Mouse (Mus musculus): ENCODE results near the gene Cox14. TPM values are rescaled to one million over a fixed set of nuclear protein-coding genes. Genes with fewer than 3 reads are reported as not detected.

Gene Cox14
- total and polyA plus RNA-seq, 3 experiments: 113 to 125 TPM; not detected in 1

DNA sequence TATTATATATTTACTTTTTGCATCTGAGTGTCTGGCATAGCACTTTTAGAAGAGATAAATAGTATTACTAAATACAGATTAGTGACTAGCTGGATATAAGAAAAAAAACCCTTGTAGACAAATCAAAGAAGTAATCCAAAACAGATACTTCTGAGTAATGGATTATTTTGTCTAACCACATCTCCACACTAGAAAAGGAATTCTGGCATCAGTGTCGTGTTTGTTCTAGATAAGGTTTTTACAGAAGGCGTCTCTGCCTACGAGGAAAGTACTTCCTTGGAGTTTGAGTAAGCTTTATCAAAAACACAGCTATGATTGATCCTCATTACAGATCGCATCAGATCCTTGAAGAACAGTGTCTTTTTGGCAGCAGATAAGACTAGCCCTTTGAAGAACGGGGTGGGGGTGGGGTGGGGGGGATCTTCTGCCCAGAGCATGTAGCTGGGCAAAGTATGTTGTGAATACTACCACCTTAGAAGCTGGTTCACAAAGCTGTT lies 45.6 kb downstream of the Cox14 start:
- H3K4me3 ChIP-seq (ENCODE audit: control insufficient read depth in 1 of 2, insufficient read depth in 1 of 2, low read depth in 2 of 2, low read length in 2 of 2): peak overlapping the region; percentile 70 to 81
- peaks cover 23 to 25% of the 10 kb centered on the region in 2 experiments for H3K4me1 ChIP-seq (ENCODE audit: control insufficient read depth in 1 of 2, insufficient read depth in 2 of 2, low read length in 2 of 2)
- no peaks in the 10 kb centered on the region for H3K27me3 ChIP-seq (ENCODE audit: control insufficient read depth in 1 of 2, insufficient read depth in 2 of 2, low read length in 2 of 2)
- TF ChIP-seq CTCF (IDR thresholded peaks at IDR 0.05 in 2 of 3, conservative IDR thresholded peaks at IDR 0.05 in 1 of 3; ENCODE audit: control insufficient read depth in 1 of 3, insufficient read depth in 1 of 3, low read depth in 2 of 3, low read length in 3 of 3, poor library complexity in 1 of 3, severe bottlenecking in 1 of 3): no peak
- TF ChIP-seq MEF2A (IDR thresholded peaks at IDR 0.05; ENCODE audit: extremely low read depth, insufficient replicate concordance, low read depth, low read length, poor library complexity, severe bottlenecking): no peak
- TF ChIP-seq POLR2A (IDR thresholded peaks at IDR 0.05; ENCODE audit: control insufficient read depth in 1 of 2, insufficient read depth in 1 of 2, low read depth in 1 of 2, low read length in 2 of 2, poor library complexity in 1 of 2): no peak
- no peak for TF ChIP-seq MAZ (IDR thresholded peaks at IDR 0.05; ENCODE audit: low read depth, low read length)
- TF ChIP-seq UBTF (IDR thresholded peaks at IDR 0.05; ENCODE audit: borderline replicate concordance, insufficient read depth, low read depth, low read length): no peak
- no peak for TF ChIP-seq NRF1 (IDR thresholded peaks at IDR 0.05; ENCODE audit: insufficient read depth, low read depth, low read length, poor library complexity, severe bottlenecking)
- TF ChIP-seq SIN3A (IDR thresholded peaks at IDR 0.05; ENCODE audit: low read length): 0 out of 2 replicates have a peak, but pooled peaks have one; percentile 7
- TF ChIP-seq ETS1 (IDR thresholded peaks at IDR 0.05; ENCODE audit: low read depth, low read length): peak; percentile 48
- TF ChIP-seq BHLHE40 (IDR thresholded peaks at IDR 0.05; ENCODE audit: borderline replicate concordance, low read depth, low read length): 0 out of 2 replicates have a peak, but pooled peaks have one; percentile 40
- TF ChIP-seq MAFK (IDR thresholded peaks at IDR 0.05; ENCODE audit: borderline replicate concordance, low read depth, low read length): 0 out of 2 replicates have a peak, but pooled peaks have one; percentile 10
- no peak for TF ChIP-seq ELF1 (IDR thresholded peaks at IDR 0.05; ENCODE audit: low read depth, low read length)
- no peak for TF ChIP-seq GABPA (IDR thresholded peaks at IDR 0.05; ENCODE audit: low read depth, low read length)
- peak; percentile 47 to 50; a peak in 3 of 4 replicates for TF ChIP-seq EP300 (IDR thresholded peaks at IDR 0.05; ENCODE audit: low read depth in 1 of 2, low read length in 2 of 2)
- TF ChIP-seq TAL1 (IDR thresholded peaks at IDR 0.05; ENCODE audit: low read length): peak; percentile 18; the same call in 1 of the 2 replicates
- peak; percentile 75 for TF ChIP-seq GATA1 (IDR thresholded peaks at IDR 0.05; ENCODE audit: low read depth, low read length)
- no peak for TF ChIP-seq RAD21 (IDR thresholded peaks at IDR 0.05; ENCODE audit: low read depth, low read length)
- 0 out of 2 replicates have a peak, but pooled peaks have one; percentile 25 for TF ChIP-seq ZNF384 (IDR thresholded peaks at IDR 0.05; ENCODE audit: low read depth, low read length)
- no peak for TF ChIP-seq JUND (IDR thresholded peaks at IDR 0.05; ENCODE audit: low read depth, low read length)
- TF ChIP-seq KAT2A (conservative IDR thresholded peaks at IDR 0.05; ENCODE audit: low read depth, low read length): no peak
- no peak for TF ChIP-seq MYB (IDR thresholded peaks at IDR 0.05; ENCODE audit: low read depth, low read length)
- TF ChIP-seq HCFC1 (IDR thresholded peaks at IDR 0.05; ENCODE audit: low read depth, low read length): no peak
- TF ChIP-seq POLR2AphosphoS5 (IDR thresholded peaks at IDR 0.05; ENCODE audit: borderline replicate concordance, low read depth, low read length): no peak
- no peak for TF ChIP-seq MYC (IDR thresholded peaks at IDR 0.05; ENCODE audit: low read depth, low read length)
- TF ChIP-seq USF2 (IDR thresholded peaks at IDR 0.05; ENCODE audit: borderline replicate concordance in 1 of 2, insufficient read depth in 1 of 2, low read depth in 1 of 2, low read length in 2 of 2): no peak
- no peak for TF ChIP-seq SMC3 (IDR thresholded peaks at IDR 0.05; ENCODE audit: low read depth, low read length)
- no peak for TF ChIP-seq MXI1 (IDR thresholded peaks at IDR 0.05; ENCODE audit: low read depth, low read length)
- no peak for TF ChIP-seq NELFE (IDR thresholded peaks at IDR 0.05; ENCODE audit: low read depth, low read length)
- TF ChIP-seq ZMIZ1 (IDR thresholded peaks at IDR 0.05; ENCODE audit: low read depth, low read length): no peak
- TF ChIP-seq CHD2 (IDR thresholded peaks at IDR 0.05; ENCODE audit: low read length): no peak
- TF ChIP-seq E2F4 (IDR thresholded peaks at IDR 0.05; ENCODE audit: borderline replicate concordance, low read depth, low read length): no peak
- TF ChIP-seq POLR2AphosphoS2 (IDR thresholded peaks at IDR 0.05; ENCODE audit: low read length): no peak
- peak; percentile 49 for TF ChIP-seq TCF12 (IDR thresholded peaks at IDR 0.05; ENCODE audit: low read depth, low read length)
- no peak for TF ChIP-seq ZKSCAN1 (IDR thresholded peaks at IDR 0.05; ENCODE audit: low read depth, low read length)
- no peak for TF ChIP-seq MAX (IDR thresholded peaks at IDR 0.05; ENCODE audit: low read length)
- TF ChIP-seq CHD1 (IDR thresholded peaks at IDR 0.05; ENCODE audit: low read depth, low read length): no peak
- TF ChIP-seq RCOR1 (IDR thresholded peaks at IDR 0.05; ENCODE audit: low read depth, low read length): peak; percentile 93
- no peak for TF ChIP-seq ZC3H11A (IDR thresholded peaks at IDR 0.05; ENCODE audit: low read depth, low read length)

More for the DNA sequence above, 45.6 kb downstream of the Cox14 start:
- Histone ChIP-seq H3K79me2 (ENCODE audit: control insufficient read depth, insufficient read depth, low read length, poor library complexity) (no peaks in the 10 kb centered on the region; the same call in 1 of the 2 replicates), H3K9me3 (replicated peaks; ENCODE audit: insufficient read depth, low read length) (no peaks in the 10 kb centered on the region), H3K36me3 (ENCODE audit: control insufficient read depth in 1 of 2, insufficient read depth in 2 of 2, low read length in 2 of 2) (peaks cover 0 to 35% of the 10 kb centered on the region in 2 experiments; a peak in 2 of 4 replicates), H3K9ac (ENCODE audit: control insufficient read depth, low read depth, low read length, poor library complexity, severe bottlenecking) (peak overlapping the region; percentile 78), H3K27ac (ENCODE audit: control insufficient read depth, low read depth, low read length) (peak overlapping the region; percentile 4; the same call in 1 of the 2 replicates)
- peak; percentile 52 for DNase-seq (ENCODE audit: low read depth, low spot score)

All from MEL (cell line).